ENCODE assay signal across 8 mouse cellular contexts in the genomic region with DNA sequence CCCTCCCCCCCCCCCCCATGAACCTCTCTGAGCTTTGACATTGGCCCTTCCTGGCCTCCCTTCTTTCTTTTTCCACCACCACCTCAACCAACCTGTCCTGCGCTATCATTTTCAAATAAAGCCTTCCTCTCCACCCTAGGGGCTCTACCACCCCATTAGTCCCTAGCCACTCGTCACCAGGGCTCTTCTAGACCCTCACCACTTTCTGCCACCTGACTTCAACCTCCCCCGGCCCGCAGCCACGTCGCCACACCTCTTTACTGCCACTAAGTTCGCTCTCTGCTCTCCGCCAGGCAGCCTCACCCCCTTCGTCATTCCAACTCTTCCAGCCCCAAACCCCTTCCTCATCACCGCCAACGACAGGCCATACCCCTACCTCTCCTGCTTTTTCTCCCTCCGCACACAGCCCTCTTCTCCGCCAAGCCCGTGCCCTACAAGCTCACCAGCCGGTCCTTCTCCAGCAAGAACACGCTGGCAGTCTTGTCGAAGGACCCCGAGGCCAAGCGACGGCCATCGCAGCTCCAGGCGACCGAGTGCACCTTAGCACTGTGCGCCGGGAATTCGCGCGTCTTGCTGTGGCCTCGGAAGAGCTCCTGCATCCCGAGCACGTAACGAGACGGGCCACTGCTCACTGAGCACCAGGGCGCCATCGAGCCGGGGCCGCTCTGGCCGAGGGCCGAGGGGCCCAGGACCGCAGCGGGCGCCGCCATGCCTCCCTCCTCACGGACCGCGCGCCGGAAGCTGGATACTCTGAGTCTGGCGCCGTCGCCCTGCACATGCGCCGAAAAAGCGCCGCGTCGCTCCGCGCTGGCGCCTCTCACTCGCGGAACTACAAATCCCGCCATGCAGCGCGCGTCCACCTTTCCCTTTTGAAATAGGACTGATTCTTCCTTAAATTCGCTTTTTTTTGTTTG. TPM values are rescaled to one million over a fixed set of nuclear protein-coding genes. Genes with fewer than 3 reads are reported as not detected.
DNase-seq lines count a peak whose midpoint lies in the region; ATAC-seq and TF ChIP-seq lines count a peak whose summit lies in the region.

Gene Thoc3, minus strand, starts transcription at position 752 of the 914 bp plus-strand sequence.

- H3K27me3 ChIP-seq in Patski: peaks cover 5% of the 10 kb centered on the region
- no peaks in the 10 kb centered on the region for H3K27me3 ChIP-seq in hindbrain, embryonic 14.5 days (ENCODE audit: control insufficient read depth, insufficient read depth, low read length)

- peak within 1 kb of the TSS; percentile 29; the same call in 1 of the 2 replicates for H3K27ac ChIP-seq in hindbrain, embryonic 14.5 days

- in situ Hi-C loops in Patski (cut with MboI; ENCODE audit: low pct_unique_long_range_greater_than_20kb): no loop called here

- peak within 1 kb of the TSS; percentile 85 for H3K4me3 ChIP-seq in hindbrain, embryonic 14.5 days (replicated peaks; ENCODE audit: low read length)

- DNase-seq in Patski (ENCODE audit: low read depth, low spot score): no peak
- peak; percentile 91 to 93 for DNase-seq in cerebellum, postnatal 14 days
- peak; percentile 80 to 85 for DNase-seq in frontal cortex, postnatal 25 days (ENCODE audit: low spot score in 2 of 2)
- DNase-seq in hindbrain, embryonic 14.5 days (ENCODE audit: low spot score): peak; percentile 91
- DNase-seq in layer of hippocampus, postnatal 36 days: peak; percentile 88 to 90
- DNase-seq in lung, postnatal 36 days: peak; percentile 94
- peak; percentile 93 for DNase-seq in retina, postnatal 1 day
- peak; percentile 76 to 84 for DNase-seq in urinary bladder, adult 18-20 months (ENCODE audit: low spot score in 2 of 2)

- peak within 1 kb of the TSS; percentile 79 for H3K9ac ChIP-seq in hindbrain, embryonic 14.5 days

- ATAC-seq in Patski: peak; percentile 94
- peak; percentile 97 for ATAC-seq in hindbrain, embryonic 14.5 days (ENCODE audit: low FRiP score)

- CTCF ChIA-PET in Patski (lab: Charles Lee): no interaction called here

- H3K4me2 ChIP-seq in hindbrain, embryonic 14.5 days (replicated peaks): peak within 1 kb of the TSS; percentile 94

- H3K36me3 ChIP-seq in hindbrain, embryonic 14.5 days (replicated peaks; ENCODE audit: control insufficient read depth, insufficient read depth): peaks cover 38% of the 10 kb centered on the region

- H3K4me1 ChIP-seq in hindbrain, embryonic 14.5 days (replicated peaks; ENCODE audit: control insufficient read depth, insufficient read depth, low read length): peaks cover 9% of the 10 kb centered on the region

- POLR2A ChIA-PET in Patski (lab: Charles Lee): interaction anchor here (0.6 to 0.7 kb wide), 2 partner anchors 112 to 217 kb away, joined by 3 read pairs; no protein-coding TSS in a partner anchor

- 0 out of 2 replicates have a peak, but pooled peaks cover 5% of the 10 kb centered on the region for H3K9me3 ChIP-seq in hindbrain, embryonic 14.5 days (ENCODE audit: control insufficient read depth, low read length)

- no peak for TF ChIP-seq CTCF in Patski (IDR thresholded peaks at IDR 0.05)

- whole genome bisulfite sequencing in hindbrain, embryonic 14.5 days: under 1% methylated on average over 58 of the region's 67 CpGs

RNA-seq across cellular contexts. Expression of gene Thoc3, which starts in this region (rescaled TPM):
- polyA plus RNA-seq in Patski (2021): 39.8 TPM
- polyA plus RNA-seq in hindbrain, embryonic 14.5 days (2014; fragmentation: Nextera tagmentation; extraction: Ambion mirVana): 92.9 and 98.6 TPM in 2 replicates
- total RNA-seq in layer of hippocampus, postnatal 36 days (2021): 10 to 100 TPM; 35.7 to 36.7 TPM
